Mouse (Mus musculus) liver, embryonic 14.5 days (tissue): ENCODE data around the gene Agbl4.

ENCODE experiments used
- CTCF ChIP-seq: IDR thresholded peaks from 2 replicates; pipeline ENCODE4 v1.5.1; 2016; ENCODE audit warnings: antibody characterized with exemption, low read depth, control low read depth
- EP300 ChIP-seq: IDR thresholded peaks from 2 replicates; pipeline ENCODE4 v1.6.1; 2016; ENCODE audit warnings: antibody characterized with exemption, low read depth

GRCm38 (mm10) chr4:111513921-111514320, 1116.5 kb downstream of the Agbl4 start:
- TF ChIP-seq CTCF: no peak
- TF ChIP-seq EP300: no peak
